Mouse (Mus musculus) ES-E14 (cell line): ENCODE measurements around the gene Lpp.

Source experiments
- CHD2 ChIP-seq: IDR thresholded peaks from 2 replicates; pipeline ENCODE4 v1.6.1; 2014; ENCODE audit warnings: mild to moderate bottlenecking, low read depth, low read length, inconsistent platforms
- HCFC1 ChIP-seq: IDR thresholded peaks from 2 replicates; pipeline ENCODE4 v1.6.1; 2012; ENCODE audit warnings: low read length, inconsistent platforms, borderline replicate concordance; ENCODE audit not compliant: insufficient read depth
- MAFK ChIP-seq: IDR thresholded peaks from 2 replicates; pipeline ENCODE4 v1.6.1; 2014; ENCODE audit warnings: mild to moderate bottlenecking, low read depth, low read length, inconsistent platforms; ENCODE audit not compliant: insufficient read depth
- ZNF384 ChIP-seq: IDR thresholded peaks from 2 replicates; pipeline ENCODE4 v1.6.1; 2012; ENCODE audit warnings: low read depth, low read length, inconsistent platforms

- no peak for TF ChIP-seq CHD2
- no peak for TF ChIP-seq MAFK
- TF ChIP-seq ZNF384: no peak
- no peak for TF ChIP-seq HCFC1
Observed at GRCm38 (mm10) chr16:24828207-24828803, 435.0 kb downstream of the Lpp start.
